Mouse (Mus musculus) cerebellum, adult 2 months (tissue): ENCODE measurements around the gene Serf2.

Source experiments
- CTCF ChIP-seq: fragments of 200-500 bp; IDR thresholded peaks from 2 replicates; pipeline ENCODE4 v1.5.1; 2011; ENCODE audit warnings: low read depth, mild to moderate bottlenecking, control low read depth, low read length, moderate library complexity, borderline replicate concordance; ENCODE audit not compliant: insufficient read depth
- POLR2A ChIP-seq: fragments of 200-500 bp; IDR thresholded peaks from 2 replicates; pipeline ENCODE4 v1.6.1; 2011; ENCODE audit warnings: low read length, control low read depth, borderline replicate concordance; ENCODE audit not compliant: insufficient read depth

DNA sequence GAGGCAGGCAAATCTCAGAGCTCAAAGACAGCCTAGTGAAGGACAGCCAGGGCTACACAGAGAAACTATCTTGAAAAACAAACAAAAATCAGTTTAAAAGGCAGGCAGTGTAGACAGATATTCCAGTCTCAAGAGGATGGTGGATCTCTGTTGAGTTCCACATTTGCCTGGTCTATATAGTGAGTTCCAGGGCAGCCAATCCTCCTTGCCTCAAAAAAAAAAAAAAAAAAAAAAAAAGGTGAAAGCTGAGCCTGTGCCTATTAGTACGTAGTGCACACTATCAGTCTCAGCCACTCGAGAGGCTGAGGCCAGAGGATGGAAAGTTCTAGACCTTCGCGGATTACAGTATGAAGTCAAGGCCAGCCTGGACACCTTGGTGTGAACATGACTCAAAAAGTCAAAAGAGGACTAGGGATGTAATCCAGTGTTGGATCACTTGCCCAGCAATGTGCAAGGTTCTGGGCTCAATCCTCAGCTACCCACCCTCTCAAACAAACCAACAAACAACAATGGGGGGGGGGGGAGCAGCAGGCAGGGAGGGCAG, 36.1 kb upstream of the Serf2 start:
- no peak for TF ChIP-seq CTCF
- TF ChIP-seq POLR2A = no peak
